Mouse (Mus musculus): ENCODE results near the gene Gfod2.

The Gfod2 gene

GRCm38 (mm10) chr8:105685796-105686308 is 72.6 kb downstream of the Gfod2 start, which contains the start of gene Carmil2:
Gene Carmil2 (plus strand): TSS chr8:105686274.
- no peak for DNase-seq (ENCODE audit: low read depth, low spot score)

- DNase-seq (ENCODE audit: low read depth, low spot score), result no peak
These were observed 73.1 kb downstream of the Gfod2 start for GRCm38 (mm10) chr8:105685325-105685724.

GRCm38 (mm10) chr8:105677891-105678290 is 80.6 kb downstream of the Gfod2 start:
- DNase-seq (ENCODE audit: low read depth, low spot score), result no peak

Data from skeletal muscle tissue, adult 2 months (tissue).